Mouse (Mus musculus) limb, embryonic 10.5 days (tissue): ENCODE data around the gene AF067063. TPM values are rescaled to one million over a fixed set of nuclear protein-coding genes. Genes with fewer than 3 reads are reported as not detected.

Source experiments
- DNase-seq: peaks from one replicate; pipeline ENCODE4 v3.0.0-alpha.2; 2017; ENCODE audit warnings: low spot score
- H3K27ac ChIP-seq: fragments of 300-500 bp; sonication (generic); 2 replicates; pipeline ENCODE4 v1.5.1; 2016; ENCODE audit warnings: mild to moderate bottlenecking
- H3K27me3 ChIP-seq: fragments of 300-500 bp; sonication (generic); 2 replicates; pipeline ENCODE4 v1.6.1; 2016; ENCODE audit warnings: low read depth, mild to moderate bottlenecking; ENCODE audit not compliant: poor library complexity, severe bottlenecking
- H3K36me3 ChIP-seq: fragments of 300-500 bp; sonication (generic); 2 replicates; pipeline ENCODE4 v1.6.1; 2016; ENCODE audit warnings: mild to moderate bottlenecking, moderate library complexity
- H3K4me1 ChIP-seq: fragments of 300-500 bp; sonication (generic); 2 replicates; pipeline ENCODE4 v1.6.1; 2016
- H3K4me3 ChIP-seq: fragments of 300-500 bp; sonication (generic); 2 replicates; pipeline ENCODE4 v1.5.1; 2016; ENCODE audit warnings: mild to moderate bottlenecking, moderate library complexity
- H3K9me3 ChIP-seq: fragments of 300-500 bp; sonication (generic); replicated peaks from 2 replicates; pipeline ENCODE4 v1.6.1; 2016; ENCODE audit warnings: mild to moderate bottlenecking
- WGBS: fragments of 180-500 bp; shearing (Covaris S2); methylation state at CpG from one replicate; pipeline ENCODE4 v1.1.7; 2016; 5-methylcytosine and 5-hydroxymethylcytosine counted together
- polyA plus RNA-seq: library from polyadenylated mRNA; unstranded; fragments of >200 nt; fragmentation: Nextera tagmentation; extraction: Ambion mirVana; gene quantifications from 2 replicates; pipeline ENCODE4 v1.2.1, GENCODE M21; 2016

AF067063 gene
- polyA plus RNA-seq, 1 experiment from 2014 or later, result not detected

DNA sequence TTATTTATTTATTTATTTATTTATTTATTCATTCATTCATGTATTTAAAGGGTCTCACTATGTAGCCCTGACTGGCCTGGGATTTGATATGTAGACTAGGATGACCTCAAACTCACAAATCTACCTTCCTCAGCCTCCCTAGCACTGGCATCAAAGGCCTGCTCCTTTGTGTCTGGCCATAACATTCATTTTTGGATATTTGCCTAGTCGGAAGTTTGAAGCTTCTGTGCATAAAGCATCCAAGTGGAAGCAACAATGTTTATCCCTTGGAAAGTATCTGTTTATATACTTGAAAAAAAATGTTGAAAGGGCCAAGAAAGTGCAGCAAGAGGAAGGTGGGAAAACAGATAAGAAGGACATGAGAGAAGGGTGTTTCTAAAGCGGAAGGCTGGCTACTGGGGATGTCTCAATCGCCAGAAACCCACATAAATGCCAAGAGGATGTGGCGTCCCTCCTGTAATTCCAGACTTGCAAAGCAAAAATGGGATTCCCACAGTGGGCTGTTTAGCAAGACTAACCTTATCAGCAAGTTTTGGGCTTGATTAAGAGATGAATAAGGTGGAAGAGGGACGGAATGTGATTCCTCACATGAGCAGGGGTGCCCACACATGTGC is 37.1 kb downstream of the AF067063 start:
- no peak overlapping the region for H3K27ac ChIP-seq
- no peak for DNase-seq
- no peak overlapping the region for H3K4me3 ChIP-seq
- peaks cover 14% of the 10 kb centered on the region for H3K4me1 ChIP-seq
- H3K9me3 ChIP-seq, result no peaks in the 10 kb centered on the region
- WGBS, result 87% methylated on average over 5 of the region's 5 CpGs
- H3K27me3 ChIP-seq, result no peaks in the 10 kb centered on the region
- H3K36me3 ChIP-seq, result peaks cover 13% of the 10 kb centered on the region

DNA sequence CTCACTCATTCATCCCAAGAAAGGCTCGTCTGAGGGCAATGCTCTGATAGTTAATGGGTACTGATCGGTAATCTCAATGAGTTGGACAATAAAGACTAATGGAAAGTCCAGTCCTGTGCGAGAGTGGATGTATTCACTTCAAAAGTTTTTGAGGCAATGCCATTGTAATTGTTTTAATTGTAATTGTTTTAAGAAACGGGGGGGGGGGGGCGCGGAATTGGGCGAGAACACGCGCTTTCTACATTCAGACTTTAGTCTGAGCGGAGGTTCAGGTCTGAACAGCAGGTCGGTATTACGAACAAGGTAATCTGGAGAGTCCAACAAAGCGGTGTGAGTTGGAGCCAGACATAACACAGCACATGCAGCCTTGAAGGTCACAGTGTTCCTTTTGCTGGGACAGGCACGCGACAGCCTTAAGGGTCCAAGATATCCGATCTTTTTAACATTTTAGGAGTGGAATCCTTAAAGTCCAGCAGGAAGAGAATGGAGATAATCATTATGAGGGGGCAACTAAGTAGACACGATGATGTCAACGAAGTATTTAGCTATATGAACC is 38.4 kb downstream of the AF067063 start:
- peak; percentile 40 for DNase-seq
- 4% methylated on average over 18 of the region's 18 CpGs for WGBS
- Histone ChIP-seq H3K27me3 (no peaks in the 10 kb centered on the region), H3K36me3 (peaks cover 23% of the 10 kb centered on the region), H3K27ac (peak overlapping the region; percentile 98), H3K4me3 (peak overlapping the region; percentile 86), H3K4me1 (peaks cover 14% of the 10 kb centered on the region), H3K9me3 (no peaks in the 10 kb centered on the region)

DNA sequence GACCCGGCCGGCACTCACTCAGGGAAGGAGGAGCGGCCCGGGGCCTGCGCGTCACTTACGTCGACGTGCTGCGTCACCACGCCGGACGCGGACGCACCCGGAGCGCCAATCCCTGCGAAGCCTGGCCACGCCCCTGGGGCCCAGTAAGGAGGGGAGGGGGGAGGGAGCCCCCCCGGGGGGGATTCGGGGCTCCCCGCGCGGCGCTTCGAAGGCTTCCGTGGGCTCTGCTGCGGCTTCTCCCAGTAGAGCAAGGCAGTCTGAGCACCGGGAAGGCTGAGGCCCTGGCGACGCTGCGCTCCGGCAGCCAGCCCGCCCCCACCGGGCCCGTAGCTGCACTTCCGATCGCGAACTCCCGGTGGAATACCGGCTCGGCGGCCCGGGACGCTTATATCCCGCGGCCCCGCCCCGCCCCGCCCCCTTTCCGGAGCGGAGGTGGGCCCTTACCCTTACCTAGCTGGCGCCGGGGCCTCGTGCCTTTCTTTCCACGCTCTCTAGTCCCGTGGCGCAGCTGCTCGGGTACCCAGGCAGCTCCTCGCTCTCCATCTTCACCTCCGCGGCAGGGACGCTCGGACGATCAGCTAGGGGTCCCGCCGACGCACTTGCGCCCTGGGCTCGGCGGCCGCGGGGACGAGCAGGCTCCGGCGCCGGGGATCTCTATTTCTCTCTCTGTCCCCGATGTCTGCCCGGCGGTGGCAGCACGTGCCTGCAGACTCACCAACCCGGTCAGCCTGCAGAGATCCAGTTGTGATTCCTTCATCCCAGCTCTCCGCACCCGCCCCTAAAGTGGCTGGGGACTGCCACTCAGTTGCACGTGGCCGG is 39.0 kb downstream of the AF067063 start, which contains the start of gene Zfp131:
Gene Zfp131, minus strand, starts transcription at position 129 of the 819 bp plus-strand sequence.
- WGBS, result under 1% methylated on average over 82 of the region's 86 CpGs
- DNase-seq, result peak; percentile 98
- peak within 1 kb of the TSS; percentile 98 for H3K27ac ChIP-seq

DNA sequence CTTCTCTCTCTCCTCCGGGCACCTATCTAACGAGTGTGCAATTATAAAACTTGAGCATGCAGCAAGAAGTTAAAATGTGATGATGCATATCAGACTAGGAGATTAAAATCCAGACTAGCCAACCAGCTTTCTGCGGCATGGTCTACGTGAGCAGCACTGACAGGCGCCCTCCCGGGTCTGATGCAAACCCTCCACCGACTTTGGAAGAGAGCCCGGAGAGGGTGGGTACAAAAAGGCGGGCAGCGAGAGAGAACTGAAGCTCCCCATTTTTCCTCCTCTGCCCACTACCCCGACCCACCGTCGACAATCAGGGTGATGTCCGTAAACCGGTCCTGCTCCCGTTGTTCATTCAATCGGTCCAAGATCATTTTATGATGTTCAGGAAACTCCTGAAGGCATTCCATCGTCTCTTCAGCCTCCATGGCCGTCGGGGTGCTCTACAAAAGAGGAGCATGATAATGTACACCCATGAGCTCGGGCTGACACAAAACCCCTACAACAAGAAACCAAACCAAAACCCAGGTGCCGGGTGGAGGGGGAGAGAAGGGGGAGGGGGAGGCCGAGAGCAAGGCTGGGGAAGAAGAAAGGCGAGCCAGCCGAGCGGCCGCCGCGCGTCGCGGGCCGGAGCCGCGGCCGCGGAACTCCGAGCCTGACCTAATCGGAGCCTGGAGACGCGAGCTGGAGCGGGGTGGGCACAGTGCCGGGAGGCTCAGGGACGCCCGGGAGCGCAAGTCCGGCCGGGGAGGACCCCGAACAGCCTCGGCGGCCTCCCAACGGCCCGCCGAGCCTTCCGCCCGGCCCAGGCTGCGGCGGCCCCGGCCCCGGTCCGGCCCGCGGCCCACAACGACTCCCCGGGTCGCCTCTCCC is 39.9 kb downstream of the AF067063 start:
- Histone ChIP-seq H3K27me3 (no peaks in the 10 kb centered on the region), H3K27ac (peak overlapping the region; percentile 98), H3K36me3 (peaks cover 39% of the 10 kb centered on the region), H3K9me3 (no peaks in the 10 kb centered on the region), H3K4me1 (peaks cover 14% of the 10 kb centered on the region), H3K4me3 (peak overlapping the region; percentile 86)
- WGBS, result 2% methylated on average over 47 of the region's 66 CpGs
- DNase-seq, result peak; percentile 51

More for the DNA sequence above, 39.0 kb downstream of the AF067063 start, which contains the start of gene Zfp131:
- Histone ChIP-seq H3K27me3 (no peaks in the 10 kb centered on the region), H3K9me3 (no peaks in the 10 kb centered on the region), H3K4me3 (peak within 1 kb of the TSS; percentile 86), H3K36me3 (peaks cover 30% of the 10 kb centered on the region), H3K4me1 (peaks cover 14% of the 10 kb centered on the region)

DNA sequence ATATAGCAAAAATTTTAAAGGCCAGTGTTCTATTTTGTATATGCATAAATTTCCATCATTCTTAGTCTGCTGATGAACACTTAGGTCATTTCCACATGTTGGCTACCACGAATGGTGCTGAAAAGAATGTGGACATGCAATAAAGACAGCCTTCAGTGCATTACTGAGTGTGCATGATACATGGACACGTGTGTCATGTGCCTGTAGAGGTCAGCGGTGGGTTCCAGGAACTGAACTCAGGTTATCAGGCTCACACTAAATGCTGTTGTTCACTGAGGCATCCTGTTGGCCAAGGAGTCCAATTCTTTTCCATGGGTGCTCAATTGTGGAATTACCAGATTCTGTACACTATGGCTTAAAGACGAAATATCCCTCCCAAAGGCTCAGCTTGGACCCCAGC is 46.4 kb downstream of the AF067063 start:
- Histone ChIP-seq H3K36me3 (peaks cover 96% of the 10 kb centered on the region), H3K9me3 (no peaks in the 10 kb centered on the region), H3K27ac (no peak overlapping the region), H3K4me3 (no peak overlapping the region), H3K27me3 (no peaks in the 10 kb centered on the region), H3K4me1 (no peaks in the 10 kb centered on the region)
- DNase-seq, result no peak
- 89% methylated on average over 4 of the region's 4 CpGs for whole genome bisulfite sequencing

Other genes starting within 250 kb of the AF067063 start
- 0.05 and 0.10 TPM in 2 replicates for gene Ccl28, start 206.4 kb downstream of the AF067063 start, polyA plus RNA-seq
- gene Hmgcs1, start 139.8 kb downstream of the AF067063 start, polyA plus RNA-seq, result 195 and 225 TPM in 2 replicates
- 1.6 and 1.7 TPM in 2 replicates for gene Nim1k, start 74.3 kb downstream of the AF067063 start, polyA plus RNA-seq
- 41.6 and 45.1 TPM in 2 replicates for gene Zfp131, start 39.3 kb downstream of the AF067063 start, polyA plus RNA-seq
- not detected in 2 replicates for gene D13Ertd608e, start 5.8 kb upstream of the AF067063 start, polyA plus RNA-seq
- gene Tcstv1, start 64.6 kb upstream of the AF067063 start, polyA plus RNA-seq, result not detected in 2 replicates
- gene Gm21761, start 99.1 kb upstream of the AF067063 start, polyA plus RNA-seq, result not detected in 2 replicates
- not detected in 2 replicates for gene B020031M17Rik, start 120.6 kb upstream of the AF067063 start, polyA plus RNA-seq
- not detected in 2 replicates for gene Gm36079, start 196.8 kb upstream of the AF067063 start, polyA plus RNA-seq
- not detected in 2 replicates for gene Gm21188, start 222.0 kb upstream of the AF067063 start, polyA plus RNA-seq